Mouse (Mus musculus) ovary, adult 18-20 months (tissue): ENCODE data around the gene Plin4.

Source experiments
- DNase-seq: peaks from one replicate; pipeline ENCODE4 v3.0.0; 2022; ENCODE audit warnings: low spot score, mixed read lengths

Gene Plin4

GRCm38 (mm10) chr17:56057381-56058120 is 52.1 kb downstream of the Plin4 start:
- DNase-seq = no peak

DNA sequence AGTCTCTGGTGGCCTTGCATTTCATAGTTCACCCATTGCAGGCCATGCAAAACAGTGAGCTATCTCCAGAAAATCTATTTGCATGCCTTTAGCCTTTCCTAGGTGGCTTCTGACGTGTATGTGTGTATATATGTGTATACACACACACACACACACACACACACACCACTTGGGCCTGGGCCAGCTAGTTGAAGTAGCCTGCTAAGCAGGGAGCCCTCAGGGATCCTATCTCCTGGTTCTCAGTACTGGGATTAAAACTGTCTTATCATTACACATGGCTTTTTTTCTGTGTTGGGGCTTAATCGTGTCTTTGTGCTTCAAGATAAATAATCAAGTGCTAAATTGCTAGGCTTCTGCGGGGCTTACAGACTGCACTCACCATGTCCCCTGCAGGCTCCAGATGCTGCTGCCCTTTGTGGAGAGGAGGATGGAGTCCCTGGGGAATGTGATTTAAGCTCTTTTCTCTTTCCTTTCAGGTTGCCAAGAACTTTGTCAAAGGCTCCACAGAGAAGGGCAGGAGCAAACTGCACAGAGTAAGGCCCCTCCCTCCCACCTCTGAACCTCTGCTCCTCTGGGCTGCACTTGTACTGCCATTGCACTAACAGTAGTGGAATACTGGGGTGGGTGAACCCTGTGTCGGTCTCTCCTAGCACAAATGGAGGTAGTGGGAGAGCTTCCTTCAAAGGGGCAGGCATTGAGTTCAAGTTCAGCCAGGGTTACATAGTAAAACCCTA is 53.5 kb downstream of the Plin4 start:
- DNase-seq = no peak

GRCm38 (mm10) chr17:56054938-56055337 is 54.7 kb downstream of the Plin4 start:
- DNase-seq = no peak

DNA sequence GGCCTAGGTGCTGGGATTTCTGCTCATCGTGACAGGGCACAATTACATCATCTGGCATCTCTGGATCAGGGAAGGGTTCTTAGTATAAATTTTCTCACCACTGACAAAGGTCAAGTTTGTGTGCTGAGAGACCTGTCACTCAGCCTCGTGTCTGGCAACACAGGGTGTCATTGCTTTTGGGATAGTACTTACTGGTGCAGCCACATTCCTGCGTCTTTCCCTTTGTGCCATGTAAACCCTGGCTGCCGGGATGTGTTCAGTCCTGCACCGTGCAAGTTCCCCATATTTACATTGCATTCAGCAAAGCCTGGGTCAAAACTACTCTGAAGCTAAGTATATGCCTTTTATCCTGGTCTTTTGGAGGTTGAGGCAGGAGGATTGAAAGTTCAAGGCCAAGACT is 58.2 kb downstream of the Plin4 start:
- DNase-seq = no peak
